Mouse (Mus musculus) hindbrain, embryonic 13.5 days (tissue): ENCODE results near the gene Nxt1. TPM values are rescaled to one million over a fixed set of nuclear protein-coding genes. Genes with fewer than 3 reads are reported as not detected.

ENCODE experiments used
- ATAC-seq: fragments of 200-750 bp; cut with Nextera tagmentation; 2 replicates; pipeline ENCODE4 v1.8.0; 2017; ENCODE audit warnings: moderate TSS enrichment; ENCODE audit not compliant: low FRiP score
- H3K27ac ChIP-seq: fragments of 300-500 bp; sonication (generic); 2 replicates; pipeline ENCODE4 v1.5.1; 2015; ENCODE audit warnings: inconsistent platforms, mild to moderate bottlenecking, moderate library complexity
- H3K27me3 ChIP-seq: fragments of 300-500 bp; sonication (generic); 2 replicates; pipeline ENCODE4 v1.6.1; 2015; ENCODE audit warnings: mild to moderate bottlenecking, inconsistent platforms
- H3K36me3 ChIP-seq: fragments of 300-500 bp; sonication (generic); 2 replicates; pipeline ENCODE4 v1.6.1; 2015; ENCODE audit warnings: mild to moderate bottlenecking, inconsistent platforms
- H3K4me1 ChIP-seq: fragments of 300-500 bp; sonication (generic); replicated peaks from 2 replicates; pipeline ENCODE4 v1.6.1; 2015; ENCODE audit warnings: inconsistent platforms
- H3K4me2 ChIP-seq: fragments of 300-500 bp; sonication (generic); 2 replicates; pipeline ENCODE4 v1.6.1; 2015; ENCODE audit warnings: inconsistent platforms, mild to moderate bottlenecking, moderate library complexity
- H3K4me3 ChIP-seq: fragments of 300-500 bp; sonication (generic); 2 replicates; pipeline ENCODE4 v1.5.1; 2015; ENCODE audit warnings: mild to moderate bottlenecking, inconsistent platforms
- H3K9ac ChIP-seq: fragments of 300-500 bp; sonication (generic); 2 replicates; pipeline ENCODE4 v1.6.1; 2015; ENCODE audit warnings: mild to moderate bottlenecking, inconsistent platforms
- H3K9me3 ChIP-seq: fragments of 300-500 bp; sonication (generic); 2 replicates; pipeline ENCODE4 v1.6.1; 2016; ENCODE audit warnings: inconsistent platforms
- WGBS: fragments of 180-500 bp; shearing (Covaris S2); methylation state at CpG from one replicate; pipeline ENCODE4 v1.1.7; 2015; 5-methylcytosine and 5-hydroxymethylcytosine counted together
- polyA plus RNA-seq: library from polyadenylated mRNA; unstranded; fragments of >200 nt; fragmentation: Nextera tagmentation; extraction: Ambion mirVana; gene quantifications from 2 replicates; pipeline ENCODE4 v1.2.1, GENCODE M21; 2015

The Nxt1 gene
- polyA plus RNA-seq, 1 experiment from 2014 or later: 53.0 TPM

DNA sequence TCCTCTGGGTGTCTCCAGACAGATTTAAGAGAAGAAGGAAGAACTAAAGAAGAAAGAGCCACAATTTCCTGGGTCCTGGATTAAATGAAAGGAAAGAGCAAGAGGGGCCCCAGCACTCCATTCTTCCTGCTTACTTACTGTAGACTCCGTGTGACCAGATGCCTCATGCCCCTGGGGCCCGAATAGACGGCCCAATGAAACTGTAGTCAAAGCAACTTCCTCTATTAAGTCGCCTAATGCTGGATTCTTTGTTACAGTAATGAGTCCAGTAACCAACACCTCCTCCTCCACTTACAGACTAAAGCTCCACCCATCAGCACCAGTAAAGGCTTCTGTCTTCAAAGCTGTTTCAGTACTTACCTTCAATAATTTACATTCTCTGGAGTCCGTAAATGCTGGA is 26.2 kb downstream of the Nxt1 start:
- H3K36me3 ChIP-seq: peaks cover 74% of the 10 kb centered on the region
- 86% methylated on average over 5 of the region's 5 CpGs for WGBS

DNA sequence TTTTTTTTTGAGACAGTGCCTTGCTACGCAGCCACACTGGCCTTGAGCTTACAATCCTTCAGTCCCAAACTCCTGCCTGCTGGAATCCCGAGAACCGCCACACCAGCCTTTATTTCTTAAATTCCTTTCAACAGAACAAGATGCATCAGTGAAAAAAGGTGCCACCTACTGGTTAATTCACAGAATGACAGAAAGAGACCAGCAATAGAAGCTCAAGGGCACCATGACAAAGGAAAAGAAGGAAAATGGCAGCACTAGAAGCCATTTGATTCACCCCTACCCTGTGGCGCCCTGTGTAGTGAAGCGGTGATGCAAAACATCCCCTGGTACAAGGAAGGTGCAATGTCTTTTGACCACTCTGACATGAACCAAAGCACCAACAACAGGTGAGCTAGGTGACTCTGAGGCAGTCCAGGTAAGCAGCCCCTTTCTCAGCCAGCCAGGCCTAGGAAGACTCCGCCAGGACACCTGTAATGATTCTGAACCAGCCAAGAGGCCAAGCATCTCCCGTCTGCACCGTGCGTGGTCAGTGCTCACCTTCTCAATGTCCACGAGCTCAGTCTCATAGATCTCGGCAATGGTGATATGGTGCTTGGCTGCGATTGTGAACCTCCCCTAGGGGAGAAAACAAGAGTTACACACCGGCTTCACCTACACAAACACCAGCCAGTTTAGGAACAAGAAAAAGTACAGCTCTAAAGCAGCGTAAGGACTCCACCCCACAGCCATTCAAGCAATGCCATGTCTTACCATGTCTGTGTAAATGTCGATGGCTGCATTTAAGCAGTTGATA is 34.2 kb downstream of the Nxt1 start:
- no peak overlapping the region for H3K4me2 ChIP-seq
- H3K4me3 ChIP-seq: no peak overlapping the region
- H3K4me1 ChIP-seq: no peaks in the 10 kb centered on the region
- no peak overlapping the region for H3K9ac ChIP-seq
- peaks cover 43% of the 10 kb centered on the region for H3K36me3 ChIP-seq
- H3K9me3 ChIP-seq: no peaks in the 10 kb centered on the region
- no peaks in the 10 kb centered on the region for H3K27me3 ChIP-seq
- 75% methylated on average over 15 of the region's 15 CpGs for WGBS
- H3K27ac ChIP-seq: no peak overlapping the region
- peak; percentile 77 for ATAC-seq

More for the DNA sequence above, 26.2 kb downstream of the Nxt1 start:
- no peaks in the 10 kb centered on the region for H3K27me3 ChIP-seq
- ATAC-seq: no peak
- H3K4me1 ChIP-seq: no peaks in the 10 kb centered on the region
- no peak overlapping the region for H3K27ac ChIP-seq
- no peak overlapping the region for H3K9ac ChIP-seq
- H3K4me3 ChIP-seq: no peak overlapping the region
- H3K9me3 ChIP-seq: no peaks in the 10 kb centered on the region
- H3K4me2 ChIP-seq: no peak overlapping the region

DNA sequence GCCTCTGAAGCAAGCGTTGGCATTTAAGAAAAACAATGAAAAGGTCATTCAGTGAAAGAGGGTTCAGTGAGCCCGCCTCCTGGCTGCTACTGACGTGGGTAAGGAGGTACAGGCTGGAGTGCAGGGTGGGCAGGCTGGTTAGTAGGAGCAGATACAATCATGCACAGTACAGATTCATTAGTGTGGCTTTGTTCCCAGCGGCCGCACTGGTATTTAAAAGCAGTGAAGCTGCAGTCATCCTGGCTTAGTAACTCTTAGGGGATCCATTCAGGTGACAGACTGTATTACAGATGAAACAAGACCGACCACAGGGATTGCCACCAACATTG is 34.8 kb downstream of the Nxt1 start:
- no peak overlapping the region; the same call in 1 of the 2 replicates for H3K27ac ChIP-seq
- no peak overlapping the region for H3K4me2 ChIP-seq
- no peak overlapping the region for H3K4me3 ChIP-seq
- no peak overlapping the region for H3K9ac ChIP-seq
- H3K36me3 ChIP-seq: peaks cover 49% of the 10 kb centered on the region
- no peaks in the 10 kb centered on the region for H3K9me3 ChIP-seq
- 57% methylated on average over 6 of the region's 6 CpGs for whole genome bisulfite sequencing
- H3K4me1 ChIP-seq: no peaks in the 10 kb centered on the region
- ATAC-seq: peak; percentile 52
- no peaks in the 10 kb centered on the region for H3K27me3 ChIP-seq

DNA sequence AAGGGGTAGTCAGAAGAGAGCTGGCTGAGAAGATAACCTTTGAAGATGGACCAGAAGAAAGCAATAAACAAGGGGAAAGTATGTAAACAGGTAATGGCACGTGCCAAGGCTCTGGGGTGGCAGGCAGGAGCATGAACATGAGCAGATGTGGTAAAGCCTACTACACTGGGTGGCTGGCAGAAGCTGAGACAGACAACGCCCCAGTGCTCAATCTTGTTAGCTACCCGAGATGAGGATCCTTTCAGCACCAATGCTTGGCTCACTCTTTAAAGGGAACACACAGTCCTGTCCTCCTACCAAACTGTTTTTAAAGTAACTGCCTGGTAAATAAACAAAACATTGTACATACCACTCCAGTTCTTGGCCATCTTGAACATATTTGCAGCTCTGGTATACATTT is 39.9 kb downstream of the Nxt1 start:
- H3K27ac ChIP-seq: no peak overlapping the region
- WGBS: 92% methylated on average over 3 of the region's 3 CpGs
- no peaks in the 10 kb centered on the region for H3K9me3 ChIP-seq
- no peak overlapping the region for H3K9ac ChIP-seq
- no peak overlapping the region for H3K4me2 ChIP-seq
- H3K27me3 ChIP-seq: no peaks in the 10 kb centered on the region
- ATAC-seq: no peak
- H3K4me1 ChIP-seq: no peaks in the 10 kb centered on the region
- no peak overlapping the region for H3K4me3 ChIP-seq
- H3K36me3 ChIP-seq: peaks cover 31% of the 10 kb centered on the region

DNA sequence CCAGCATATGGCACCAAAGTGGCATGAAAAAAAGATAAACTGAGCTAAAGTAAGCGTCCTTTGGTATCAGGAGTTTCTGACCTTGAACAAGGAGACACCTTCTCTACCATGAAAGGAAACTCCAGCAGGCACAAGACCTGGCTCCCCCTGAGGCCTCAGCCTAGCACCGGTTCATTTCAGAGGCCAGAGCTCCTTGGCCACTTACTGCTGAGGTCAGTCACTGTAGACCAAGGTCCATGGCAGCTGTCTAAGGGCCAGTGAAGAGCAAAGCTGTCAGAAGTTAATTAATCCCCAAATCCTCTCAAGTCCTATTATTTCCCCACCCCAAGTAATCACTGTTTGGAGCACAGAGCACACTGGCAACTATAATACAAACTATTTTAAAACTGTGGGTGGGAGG is 44.7 kb downstream of the Nxt1 start:
- H3K36me3 ChIP-seq: peaks cover 4% of the 10 kb centered on the region
- ATAC-seq: no peak
- no peak overlapping the region for H3K9ac ChIP-seq
- H3K27me3 ChIP-seq: no peaks in the 10 kb centered on the region
- no peak overlapping the region for H3K4me3 ChIP-seq
- no peaks in the 10 kb centered on the region for H3K9me3 ChIP-seq
- WGBS: 84% methylated on average over 2 of the region's 2 CpGs
- no peak overlapping the region for H3K27ac ChIP-seq
- no peak overlapping the region for H3K4me2 ChIP-seq
- H3K4me1 ChIP-seq: no peaks in the 10 kb centered on the region

DNA sequence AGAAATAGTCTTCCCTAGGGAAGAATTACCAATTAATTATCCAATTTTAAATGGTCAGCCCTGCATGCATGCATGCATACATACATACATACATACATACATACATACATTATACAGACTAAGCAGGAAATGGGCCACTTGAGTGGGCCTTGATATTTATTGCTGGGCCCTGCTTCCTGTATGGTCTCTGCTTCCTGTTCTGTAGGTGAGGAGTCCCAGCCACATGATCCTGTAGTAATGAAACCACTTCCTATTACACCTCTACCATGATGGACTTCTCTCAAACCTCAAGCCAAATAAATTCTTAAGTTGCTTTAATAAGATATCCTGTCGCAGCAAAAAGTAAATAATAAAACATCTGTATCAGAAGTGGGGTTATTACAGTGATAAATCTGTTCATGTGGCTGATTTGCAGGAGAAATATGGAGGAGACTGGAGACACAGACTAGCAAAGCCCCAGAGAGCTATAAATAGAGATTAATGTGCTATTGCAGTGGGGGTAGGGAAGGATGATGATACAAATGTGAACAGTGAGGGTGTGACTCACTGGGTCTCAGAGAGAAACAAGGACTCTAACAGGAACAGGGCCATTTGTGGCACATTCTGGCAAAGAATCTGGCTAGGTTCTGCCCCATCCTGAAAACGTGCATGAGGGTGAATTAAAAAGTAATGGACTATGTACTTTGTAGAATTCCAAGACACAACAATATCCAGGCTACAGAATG is 47.0 kb downstream of the Nxt1 start:
- Histone ChIP-seq H3K9me3 (no peaks in the 10 kb centered on the region), H3K27ac (no peak overlapping the region), H3K27me3 (no peaks in the 10 kb centered on the region), H3K4me2 (no peak overlapping the region), H3K4me3 (no peak overlapping the region), H3K9ac (no peak overlapping the region), H3K36me3 (no peaks in the 10 kb centered on the region), H3K4me1 (no peaks in the 10 kb centered on the region)
- no peak for ATAC-seq
- 86% methylated on average over 2 of the region's 2 CpGs for WGBS

Other genes with a start within 250 kb of the Nxt1 start
- gene Cd93, start 229.0 kb upstream of the Nxt1 start, polyA plus RNA-seq: 7.4 and 8.2 TPM in 2 replicates
- gene Gzf1, start 8.4 kb downstream of the Nxt1 start, polyA plus RNA-seq: 14.8 and 14.9 TPM in 2 replicates
- gene Napb, start 59.9 kb downstream of the Nxt1 start, polyA plus RNA-seq: 44.2 and 49.1 TPM in 2 replicates
- gene Cstl1, start 77.8 kb downstream of the Nxt1 start, polyA plus RNA-seq: not detected in 2 replicates
- not detected in 2 replicates for gene Cst11, start 98.9 kb downstream of the Nxt1 start, polyA plus RNA-seq
- gene 8030411F24Rik, start 109.4 kb downstream of the Nxt1 start, polyA plus RNA-seq: not detected in 2 replicates
- gene Cst12, start 116.8 kb downstream of the Nxt1 start, polyA plus RNA-seq: not detected in 2 replicates
- gene Cst8, start 126.2 kb downstream of the Nxt1 start, polyA plus RNA-seq: not detected in 2 replicates
- gene Cst13, start 147.5 kb downstream of the Nxt1 start, polyA plus RNA-seq: not detected in 2 replicates
- gene Cst9, start 162.5 kb downstream of the Nxt1 start, polyA plus RNA-seq: not detected in 2 replicates
- not detected in 2 replicates for gene 9230104L09Rik, start 192.4 kb downstream of the Nxt1 start, polyA plus RNA-seq
- 522 and 533 TPM in 2 replicates for gene Cst3, start 203.1 kb downstream of the Nxt1 start, polyA plus RNA-seq